Mouse (Mus musculus) liver, postnatal 0 days (tissue): ENCODE data around the gene Sub1.

Source experiments
- CTCF ChIP-seq: sonication (generic); IDR thresholded peaks from 2 replicates; pipeline ENCODE4 v1.5.1; 2016; ENCODE audit warnings: antibody characterized with exemption, low read depth
- EP300 ChIP-seq: IDR thresholded peaks from 2 replicates; pipeline ENCODE4 v1.6.1; 2016; ENCODE audit warnings: antibody characterized with exemption, low read depth, mild to moderate bottlenecking

- TF ChIP-seq CTCF (no peak), EP300 (no peak)
Measured at GRCm38 (mm10) chr15:12040407-12040710, 43.6 kb upstream of the Sub1 start.
